Mouse (Mus musculus) heart, embryonic 13.5 days (tissue): Measurements from ENCODE around the gene Rfesd. TPM values are rescaled to one million over a fixed set of nuclear protein-coding genes. Genes with fewer than 3 reads are reported as not detected.

Source experiments
- ATAC-seq: fragments of 200-750 bp; cut with Nextera tagmentation; 2 replicates; pipeline ENCODE4 v1.8.0; 2017; ENCODE audit warnings: moderate TSS enrichment; ENCODE audit not compliant: insufficient number of reproducible peaks, low FRiP score, low TSS enrichment; ENCODE audit errors: extremely low read depth
- H3K27ac ChIP-seq: fragments of 300-500 bp; sonication (generic); replicated peaks from 2 replicates; pipeline ENCODE4 v1.5.1; 2015; ENCODE audit warnings: moderate library complexity, mild to moderate bottlenecking, inconsistent platforms
- H3K27me3 ChIP-seq: fragments of 300-500 bp; sonication (generic); replicated peaks from 2 replicates; pipeline ENCODE4 v1.6.1; 2015; ENCODE audit warnings: mild to moderate bottlenecking, inconsistent platforms
- H3K36me3 ChIP-seq: fragments of 300-500 bp; sonication (generic); 2 replicates; pipeline ENCODE4 v1.6.1; 2015; ENCODE audit warnings: mild to moderate bottlenecking, inconsistent platforms
- H3K4me1 ChIP-seq: fragments of 300-500 bp; sonication (generic); 2 replicates; pipeline ENCODE4 v1.6.1; 2015; ENCODE audit warnings: inconsistent platforms
- H3K4me2 ChIP-seq: fragments of 300-500 bp; sonication (generic); 2 replicates; pipeline ENCODE4 v1.6.1; 2015; ENCODE audit warnings: inconsistent platforms, mild to moderate bottlenecking, moderate library complexity
- H3K4me3 ChIP-seq: fragments of 300-500 bp; sonication (generic); 2 replicates; pipeline ENCODE4 v1.5.1; 2015; ENCODE audit warnings: moderate library complexity, mild to moderate bottlenecking, inconsistent platforms
- H3K9ac ChIP-seq: fragments of 300-500 bp; sonication (generic); 2 replicates; pipeline ENCODE4 v1.6.1; 2015; ENCODE audit warnings: inconsistent platforms, mild to moderate bottlenecking, moderate library complexity
- H3K9me3 ChIP-seq: fragments of 300-500 bp; sonication (generic); 2 replicates; pipeline ENCODE4 v1.6.1; 2016; ENCODE audit warnings: inconsistent platforms
- WGBS: fragments of 180-500 bp; shearing (Covaris S2); methylation state at CpG from one replicate; pipeline ENCODE4 v1.1.7; 2015; ENCODE audit warnings: mixed read lengths; 5-methylcytosine and 5-hydroxymethylcytosine counted together
- polyA plus RNA-seq: library from polyadenylated mRNA; unstranded; fragments of >200 nt; fragmentation: Nextera tagmentation; extraction: Ambion mirVana; gene quantifications from 2 replicates; pipeline ENCODE4 v1.2.1, GENCODE M21; 2015

The Rfesd gene
- polyA plus RNA-seq, 1 experiment from 2014 or later: 18.0 TPM

DNA sequence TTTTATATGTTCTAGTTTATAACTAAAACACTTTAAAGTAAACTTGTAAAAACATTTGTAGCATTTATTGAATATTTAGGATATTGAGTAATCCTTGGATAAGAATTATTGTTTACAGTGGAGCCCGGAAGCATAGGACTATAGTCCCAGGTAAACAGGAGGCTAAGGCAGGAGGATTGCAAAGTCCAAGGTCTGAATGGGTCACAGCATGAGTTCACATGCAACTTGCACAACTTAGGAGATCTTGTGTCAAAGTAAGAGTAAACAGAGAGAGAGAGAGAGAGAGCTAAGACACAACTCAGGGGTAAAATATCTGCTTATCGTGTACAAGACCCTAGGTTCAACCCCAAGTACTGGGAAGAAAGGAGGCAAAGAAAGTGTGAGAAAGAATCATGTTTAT is 41.9 kb downstream of the Rfesd start:
- Histone ChIP-seq H3K27me3 (no peaks in the 10 kb centered on the region), H3K9ac (no peak overlapping the region), H3K4me1 (no peaks in the 10 kb centered on the region), H3K9me3 (no peaks in the 10 kb centered on the region), H3K36me3 (no peaks in the 10 kb centered on the region), H3K4me2 (no peak overlapping the region), H3K27ac (no peak overlapping the region), H3K4me3 (no peak overlapping the region)
- 69% methylated on average over 2 of the region's 2 CpGs for WGBS
- no peak; the same call in 1 of the 2 replicates for ATAC-seq

DNA sequence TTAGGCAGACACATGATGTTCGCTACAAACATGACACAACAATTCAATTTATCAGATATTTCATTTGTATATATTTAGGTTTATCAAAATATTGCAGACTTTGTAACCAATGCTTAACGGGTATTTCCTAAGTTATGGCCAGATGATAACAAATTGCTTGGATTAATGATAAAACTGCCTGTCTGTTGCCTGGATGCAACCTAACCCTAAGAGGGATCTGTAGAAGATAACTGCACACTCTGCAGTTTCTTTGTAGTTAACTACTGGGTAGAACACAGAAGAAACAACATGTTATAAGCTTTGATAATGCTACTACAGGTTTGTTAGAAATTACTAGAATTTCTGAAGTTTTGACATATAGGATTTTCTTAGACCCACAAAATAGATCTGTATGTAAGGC is 42.3 kb downstream of the Rfesd start:
- Histone ChIP-seq H3K4me3 (no peak overlapping the region), H3K27ac (no peak overlapping the region), H3K4me2 (no peak overlapping the region), H3K4me1 (no peaks in the 10 kb centered on the region), H3K9ac (no peak overlapping the region), H3K36me3 (no peaks in the 10 kb centered on the region), H3K27me3 (no peaks in the 10 kb centered on the region), H3K9me3 (no peaks in the 10 kb centered on the region)
- 74% methylated on average over 2 of the region's 2 CpGs for WGBS
- no peak for ATAC-seq

DNA sequence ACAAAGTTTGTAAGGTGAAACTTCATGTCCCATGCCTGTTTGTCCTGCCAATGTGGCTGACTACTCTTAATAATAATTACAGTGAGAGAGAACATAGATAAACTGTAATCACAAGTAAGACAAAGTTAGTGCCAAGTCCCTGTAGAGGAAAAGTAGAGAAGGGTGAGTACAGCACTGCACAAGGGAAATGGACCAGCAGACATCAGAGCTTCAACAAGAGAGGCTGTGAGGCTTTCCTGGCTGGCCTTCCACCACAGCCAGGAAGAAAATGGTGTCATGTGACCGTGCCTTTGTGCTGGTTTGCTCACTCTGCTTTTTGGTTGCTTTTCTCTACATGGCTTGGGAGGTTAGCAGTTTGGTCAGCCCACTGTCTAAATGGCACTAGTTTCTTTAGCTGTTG is 42.9 kb downstream of the Rfesd start:
- no peaks in the 10 kb centered on the region for H3K4me1 ChIP-seq
- WGBS: 53% methylated on average over 1 of the region's 1 CpGs

DNA sequence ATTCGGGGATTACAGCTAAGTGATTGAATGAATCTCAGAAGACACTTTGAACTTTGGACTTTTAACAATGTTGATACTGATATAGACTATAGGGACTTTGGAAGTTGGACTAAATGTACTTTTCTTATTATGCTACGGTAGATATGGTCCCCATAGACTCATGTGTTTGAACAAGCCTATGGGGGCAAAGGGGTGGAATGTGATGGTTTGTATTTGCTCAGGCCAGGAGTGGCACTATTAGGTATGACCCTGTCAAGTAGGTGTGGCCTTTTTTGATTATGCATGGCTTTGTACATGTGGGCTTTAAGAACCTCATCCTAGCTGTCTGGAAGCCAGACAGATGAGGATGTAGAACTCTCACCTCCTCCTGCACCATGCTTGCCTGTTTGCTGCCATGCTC is 44.0 kb downstream of the Rfesd start:
- no peak overlapping the region for H3K4me3 ChIP-seq
- no peaks in the 10 kb centered on the region for H3K27me3 ChIP-seq
- ATAC-seq: no peak
- no peak overlapping the region for H3K4me2 ChIP-seq
- H3K27ac ChIP-seq: no peak overlapping the region
- no peaks in the 10 kb centered on the region for H3K36me3 ChIP-seq
- no peaks in the 10 kb centered on the region for H3K4me1 ChIP-seq
- WGBS: 68% methylated on average over 2 of the region's 2 CpGs
- no peak overlapping the region for H3K9ac ChIP-seq
- no peaks in the 10 kb centered on the region for H3K9me3 ChIP-seq

More for the DNA sequence above, 42.9 kb downstream of the Rfesd start:
- H3K4me3 ChIP-seq: no peak overlapping the region
- H3K36me3 ChIP-seq: no peaks in the 10 kb centered on the region
- H3K27me3 ChIP-seq: no peaks in the 10 kb centered on the region
- H3K9me3 ChIP-seq: no peaks in the 10 kb centered on the region
- no peak overlapping the region for H3K4me2 ChIP-seq
- H3K27ac ChIP-seq: no peak overlapping the region
- ATAC-seq: no peak
- no peak overlapping the region for H3K9ac ChIP-seq

DNA sequence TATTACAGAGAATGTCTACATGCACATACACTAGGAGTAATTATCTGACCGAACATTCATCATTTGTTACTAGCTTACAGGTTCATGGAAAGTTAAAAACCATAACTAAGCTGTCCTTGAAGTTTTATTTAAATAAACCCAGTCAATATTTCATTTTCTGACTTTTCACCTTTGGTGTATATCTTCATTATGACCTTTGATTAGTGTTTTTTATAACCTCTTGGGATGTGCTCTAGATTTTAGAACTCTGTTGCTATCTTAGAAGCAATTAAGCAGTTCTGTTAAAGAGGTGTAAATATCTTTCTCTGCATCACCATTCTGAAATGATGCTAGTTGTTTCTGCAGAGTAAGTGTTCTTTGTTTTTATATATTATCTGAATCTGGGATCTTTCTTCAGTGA is 51.7 kb downstream of the Rfesd start, which contains the start of gene Spata9:
Spata9 (plus strand) TSS at position 301 of the 400 bp plus-strand sequence.
- Histone ChIP-seq H3K9me3 (peaks cover 6% of the 10 kb centered on the region), H3K4me2 (no peak within 1 kb of the TSS), H3K4me3 (no peak within 1 kb of the TSS), H3K27ac (no peak within 1 kb of the TSS), H3K36me3 (no peaks in the 10 kb centered on the region), H3K9ac (no peak within 1 kb of the TSS), H3K27me3 (no peaks in the 10 kb centered on the region), H3K4me1 (no peaks in the 10 kb centered on the region)
- no peak for ATAC-seq
- WGBS: 69% methylated on average over 1 of the region's 1 CpGs

DNA sequence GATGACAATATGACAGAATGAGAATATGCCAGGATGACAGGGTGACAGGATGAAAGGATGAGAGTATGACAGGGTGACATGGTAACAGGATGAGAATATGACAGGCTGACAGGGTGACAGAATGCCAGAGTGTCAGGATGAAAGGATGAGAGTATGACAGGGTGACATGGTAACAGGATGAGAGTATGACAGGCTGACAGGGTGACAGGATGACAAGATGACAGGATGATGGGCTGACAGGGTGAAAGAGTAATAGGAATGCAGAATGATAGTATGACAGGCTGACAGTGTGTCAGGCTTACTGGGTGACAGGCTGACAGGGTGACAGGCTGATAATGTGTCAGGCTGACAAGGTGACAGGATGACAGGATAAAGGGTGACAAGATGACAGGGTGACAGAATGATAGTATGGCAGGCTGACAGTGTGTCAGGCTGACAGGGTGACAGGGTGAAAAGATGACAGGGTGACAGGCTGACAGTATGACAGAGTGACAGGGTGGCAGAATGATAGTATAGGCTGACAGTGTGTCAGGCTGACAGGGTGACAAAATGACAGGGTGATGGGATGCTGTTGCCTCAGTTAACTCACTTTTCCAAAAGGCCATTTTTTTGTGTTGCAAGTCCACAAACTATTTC is 63.0 kb downstream of the Rfesd start:
- Histone ChIP-seq H3K4me3 (no peak overlapping the region), H3K27ac (no peak overlapping the region), H3K9me3 (no peaks in the 10 kb centered on the region), H3K27me3 (no peaks in the 10 kb centered on the region), H3K4me1 (peaks cover 3% of the 10 kb centered on the region), H3K9ac (no peak overlapping the region), H3K36me3 (no peaks in the 10 kb centered on the region), H3K4me2 (no peak overlapping the region)
- no peak for ATAC-seq

Other genes with a start within 250 kb of the Rfesd start
- 99.2 and 104 TPM in 2 replicates for gene Glrx, start 178.9 kb downstream of the Rfesd start, polyA plus RNA-seq
- gene Rhobtb3, start 74.8 kb downstream of the Rfesd start, polyA plus RNA-seq: 19.8 and 21.6 TPM in 2 replicates
- gene Spata9, start 51.6 kb downstream of the Rfesd start, polyA plus RNA-seq: 0.19 and 0.68 TPM in 2 replicates
- 0.43 TPM in 1 of 2 replicates, not detected in the other for gene Gpr150, start 38.3 kb upstream of the Rfesd start, polyA plus RNA-seq
- gene Arsk, start 79.9 kb upstream of the Rfesd start, polyA plus RNA-seq: 3.0 and 3.1 TPM in 2 replicates
- gene Ttc37, start 80.0 kb upstream of the Rfesd start, polyA plus RNA-seq: 5.7 and 7.1 TPM in 2 replicates